Mouse (Mus musculus) gastrocnemius, adult 2 months (tissue): ENCODE data around the gene Cacna2d1. TPM values are rescaled to one million over a fixed set of nuclear protein-coding genes. Genes with fewer than 3 reads are reported as not detected.

Experiments used
- DNase-seq: peaks from one replicate; pipeline ENCODE4 v3.0.0; 2022
- H3K27ac ChIP-seq: fragments of 200-600 bp; 2 replicates; pipeline ENCODE4 v1.8.1; 2022; ENCODE audit warnings: mild to moderate bottlenecking
- H3K4me3 ChIP-seq: fragments of 200-600 bp; 2 replicates; pipeline ENCODE4 v1.8.1; 2022; ENCODE audit warnings: mild to moderate bottlenecking, moderate library complexity
- CTCF ChIP-seq: fragments of 200-600 bp; IDR thresholded peaks from 2 replicates; pipeline ENCODE4 v1.8.1; 2022; ENCODE audit warnings: antibody characterized with exemption, mild to moderate bottlenecking, moderate library complexity
- intact Hi-C: fragments of 180-260 bp; cut with DNase I; formaldehyde crosslinking; loops from one replicate; pipeline ENCODE4 v1.15.1; 2025
- total RNA-seq, 2 experiments: library from RNA; stranded (reverse); gene quantifications; 2 replicates each; pipeline ENCODE4 v1.2.3; 2021

Cacna2d1 gene
- total RNA-seq, 2 experiments from 2014 or later = 254 to 283 TPM

- Histone ChIP-seq H3K4me3 (no peak overlapping the region), H3K27ac (no peak overlapping the region)
- intact Hi-C loops = no loop called here
- no peak for DNase-seq
- TF ChIP-seq CTCF = no peak
These were observed 297.0 kb downstream of the Cacna2d1 start for GRCm38 (mm10) chr5:16231477-16231876.

DNA sequence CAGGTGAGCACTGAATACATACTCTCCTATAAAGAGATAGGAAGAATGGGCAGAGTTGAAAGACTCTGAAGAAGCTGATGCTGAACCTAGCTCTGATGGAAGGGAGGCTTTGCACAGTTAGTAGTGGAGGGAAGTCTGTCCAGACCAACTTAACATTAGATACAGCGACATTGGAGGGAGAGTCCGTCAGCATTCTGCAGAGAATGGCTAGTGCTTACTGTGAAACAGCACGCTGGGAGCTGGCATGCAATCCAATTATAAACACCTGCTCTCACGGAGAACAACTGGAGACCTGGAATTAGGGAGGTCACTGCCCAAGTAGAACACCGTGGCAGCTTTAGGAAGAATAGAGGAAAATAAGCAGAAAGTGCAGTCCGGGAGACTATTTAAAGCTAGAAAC, 300.4 kb downstream of the Cacna2d1 start:
- no peak for TF ChIP-seq CTCF
- Histone ChIP-seq H3K27ac (no peak overlapping the region), H3K4me3 (no peak overlapping the region)
- no peak for DNase-seq
- intact Hi-C loops = no loop called here

GRCm38 (mm10) chr5:16235864-16236263, 301.4 kb downstream of the Cacna2d1 start:
- DNase-seq = no peak
- no peak for TF ChIP-seq CTCF
- Histone ChIP-seq H3K27ac (no peak overlapping the region), H3K4me3 (no peak overlapping the region)
- intact Hi-C loops = no loop called here

DNA sequence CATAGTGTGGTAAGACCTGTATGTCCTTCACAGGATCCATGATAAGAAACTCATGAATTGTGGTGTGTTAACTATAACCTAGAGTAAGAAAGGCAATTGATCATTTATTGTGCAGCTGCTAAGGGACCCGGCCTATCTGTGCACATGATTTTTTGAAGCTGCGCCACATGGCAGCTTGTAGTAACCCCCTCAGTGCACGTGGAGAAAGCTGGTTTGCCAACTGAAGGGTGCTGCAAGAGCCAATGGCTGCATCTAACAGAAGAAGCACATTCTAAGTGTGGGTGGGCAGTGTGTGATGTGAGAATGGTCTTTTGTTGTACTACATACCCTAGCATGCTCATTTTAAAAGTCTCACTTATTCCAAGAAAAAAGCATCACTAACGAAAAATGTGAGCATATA, 302.1 kb downstream of the Cacna2d1 start:
- no peak for DNase-seq
- Histone ChIP-seq H3K27ac (no peak overlapping the region), H3K4me3 (no peak overlapping the region)
- intact Hi-C loops = no loop called here
- TF ChIP-seq CTCF = no peak

DNA sequence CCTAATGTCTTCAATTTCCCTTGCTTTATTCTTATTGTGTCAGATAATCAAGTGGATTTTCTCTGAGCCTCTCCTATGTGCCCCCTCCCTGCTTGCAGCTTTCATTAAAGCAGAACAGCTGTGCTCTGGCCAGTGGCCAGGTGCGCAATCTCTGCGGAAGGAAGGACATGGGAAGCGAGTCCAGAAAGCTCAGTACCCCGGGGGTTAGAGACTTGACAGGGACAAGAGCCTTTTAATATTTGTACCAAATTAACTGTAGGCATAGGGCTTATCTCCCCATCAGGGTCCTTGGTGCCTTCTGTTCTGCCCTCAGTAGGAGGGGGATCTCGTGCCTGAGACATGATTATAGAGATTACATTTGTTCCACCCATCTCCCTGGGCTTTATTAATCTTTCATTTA, 303.5 kb downstream of the Cacna2d1 start:
- Histone ChIP-seq H3K27ac (no peak overlapping the region), H3K4me3 (no peak overlapping the region)
- intact Hi-C loops = no loop called here
- peak; percentile 76 for DNase-seq
- no peak for TF ChIP-seq CTCF

GRCm38 (mm10) chr5:16240255-16240654, 305.8 kb downstream of the Cacna2d1 start:
- H3K4me3 ChIP-seq = no peak overlapping the region
- intact Hi-C loops = no loop called here
- TF ChIP-seq CTCF = no peak
- no peak overlapping the region for H3K27ac ChIP-seq
- no peak for DNase-seq

GRCm38 (mm10) chr5:16243599-16243998, 309.1 kb downstream of the Cacna2d1 start:
- no peak for DNase-seq
- intact Hi-C loops = no loop called here
- TF ChIP-seq CTCF = no peak
- Histone ChIP-seq H3K27ac (no peak overlapping the region), H3K4me3 (no peak overlapping the region)

DNA sequence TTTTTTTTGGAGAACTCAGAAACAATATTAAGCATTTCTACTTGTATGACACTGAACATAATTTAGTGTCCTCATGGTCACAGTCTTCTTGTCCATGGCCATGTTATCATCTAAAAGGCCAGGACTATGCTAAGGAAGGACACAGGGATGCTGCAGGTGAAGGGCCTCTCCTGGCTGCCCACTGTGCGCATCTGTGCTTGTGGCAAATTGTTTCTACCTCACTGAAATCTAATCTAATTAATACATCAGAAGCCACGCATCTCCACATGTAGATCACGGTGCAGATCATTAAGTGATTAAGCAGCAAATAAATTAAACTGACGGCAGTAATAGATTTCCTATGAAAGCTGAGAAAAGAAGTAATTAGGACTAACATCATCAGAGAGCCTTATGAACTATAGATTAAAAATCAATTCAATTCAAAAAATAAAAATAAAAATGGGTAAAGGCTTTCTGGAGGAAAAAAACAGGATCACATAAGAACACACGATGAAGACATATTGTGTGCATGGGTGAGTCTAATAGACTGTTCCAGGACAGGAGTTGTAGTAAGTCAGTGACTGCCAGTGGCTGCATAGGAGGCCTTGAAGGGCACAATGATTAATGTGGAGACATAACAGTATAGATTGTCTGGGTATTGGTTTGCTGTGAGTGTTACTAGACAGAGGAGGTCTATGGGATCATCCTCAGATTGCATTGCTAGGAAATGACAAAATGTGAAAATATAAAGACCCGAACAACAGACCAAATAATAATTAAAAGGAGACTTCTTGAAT, 318.4 kb downstream of the Cacna2d1 start:
- no peak for DNase-seq
- Histone ChIP-seq H3K27ac (no peak overlapping the region), H3K4me3 (no peak overlapping the region)
- intact Hi-C loops = no loop called here
- no peak for TF ChIP-seq CTCF

DNA sequence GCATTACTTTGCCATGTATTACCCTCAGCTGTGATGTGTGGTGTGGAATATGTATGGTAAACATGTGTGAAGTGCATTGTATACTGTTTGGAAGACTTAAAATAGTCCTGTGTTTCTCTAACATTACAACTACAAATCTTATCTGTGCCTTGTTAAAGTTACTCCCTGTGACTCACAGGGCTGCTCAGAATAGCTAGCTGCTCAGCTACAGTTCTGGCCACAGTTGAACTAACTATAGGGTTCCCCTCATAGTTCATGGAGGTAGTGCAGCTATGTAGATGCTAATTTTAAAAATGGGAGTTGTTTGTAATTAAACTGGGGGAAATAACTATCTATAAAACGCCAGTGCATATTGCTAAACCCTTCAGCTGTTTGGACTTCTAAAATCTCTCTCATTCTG, 319.3 kb downstream of the Cacna2d1 start:
- intact Hi-C loops = no loop called here
- no peak overlapping the region for H3K27ac ChIP-seq
- no peak overlapping the region for H3K4me3 ChIP-seq
- no peak for TF ChIP-seq CTCF
- no peak for DNase-seq

DNA sequence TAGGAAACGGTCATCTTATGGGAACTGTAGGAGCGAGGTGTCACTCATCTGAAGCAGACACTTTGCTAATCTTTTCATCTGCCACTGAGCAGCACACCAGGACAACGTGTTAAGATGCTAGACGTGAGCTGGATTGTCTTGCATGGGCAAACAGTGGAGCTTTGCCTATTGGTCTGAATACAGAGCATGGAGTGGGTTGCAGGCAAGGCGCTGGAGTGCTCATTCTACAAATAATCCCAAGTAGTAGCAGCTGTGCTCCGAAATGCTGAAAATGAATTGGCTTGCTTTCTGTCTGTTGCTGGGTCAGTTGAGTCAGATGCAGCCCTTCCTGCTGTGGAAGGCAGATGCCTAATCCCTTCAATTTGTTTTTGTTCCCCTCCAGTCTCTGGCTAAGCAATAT, 330.9 kb downstream of the Cacna2d1 start:
- no peak for DNase-seq
- intact Hi-C loops = no loop called here
- TF ChIP-seq CTCF = no peak
- Histone ChIP-seq H3K27ac (no peak overlapping the region), H3K4me3 (no peak overlapping the region)

DNA sequence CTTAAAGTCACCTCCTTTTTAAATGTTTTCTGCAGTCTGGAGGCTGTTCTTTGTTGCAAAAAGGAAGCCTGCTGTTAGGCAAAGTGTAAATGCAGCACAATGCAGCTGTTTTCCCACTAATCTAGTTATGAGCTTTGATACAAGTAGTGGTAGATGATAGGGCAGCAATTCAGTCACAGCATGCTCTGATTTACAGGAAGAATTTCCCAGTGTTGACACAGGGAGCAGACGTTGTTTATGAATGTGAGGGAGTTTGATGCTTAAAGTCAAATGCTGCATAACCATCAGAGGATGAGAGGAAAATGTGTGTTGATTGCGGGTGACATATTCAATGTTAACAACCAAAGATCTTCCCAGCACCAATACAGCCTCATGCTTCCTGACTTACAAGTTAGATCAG, 342.6 kb downstream of the Cacna2d1 start:
- no peak overlapping the region for H3K4me3 ChIP-seq
- H3K27ac ChIP-seq = no peak overlapping the region
- intact Hi-C loops = no loop called here
- no peak for TF ChIP-seq CTCF
- DNase-seq = no peak

GRCm38 (mm10) chr5:16281229-16281628, 346.7 kb downstream of the Cacna2d1 start:
- no peak overlapping the region for H3K27ac ChIP-seq
- no peak for TF ChIP-seq CTCF
- no peak for DNase-seq
- intact Hi-C loops = no loop called here
- H3K4me3 ChIP-seq = no peak overlapping the region

- TF ChIP-seq CTCF = peak; percentile 63
- intact Hi-C loops = loop anchor here (10.0 kb wide), 1 partner anchor 458 kb away; no protein-coding TSS in a partner anchor
- no peak for DNase-seq
- no peak overlapping the region for H3K27ac ChIP-seq
- H3K4me3 ChIP-seq = no peak overlapping the region
These were observed 358.7 kb downstream of the Cacna2d1 start for GRCm38 (mm10) chr5:16293223-16293622.

- DNase-seq = no peak
- intact Hi-C loops = loop anchor here (10.0 kb wide), 1 partner anchor 459 kb away; no protein-coding TSS in a partner anchor
- no peak overlapping the region for H3K4me3 ChIP-seq
- no peak overlapping the region for H3K27ac ChIP-seq
- TF ChIP-seq CTCF = no peak
These were observed 359.3 kb downstream of the Cacna2d1 start for GRCm38 (mm10) chr5:16293825-16294224.
